Mouse (Mus musculus): ENCODE results near the gene Tmem234. TPM values are rescaled to one million over a fixed set of nuclear protein-coding genes. Genes with fewer than 3 reads are reported as not detected.

The Tmem234 gene
- polyA plus RNA-seq, 2 experiments: 84.2 to 108 TPM

DNA sequence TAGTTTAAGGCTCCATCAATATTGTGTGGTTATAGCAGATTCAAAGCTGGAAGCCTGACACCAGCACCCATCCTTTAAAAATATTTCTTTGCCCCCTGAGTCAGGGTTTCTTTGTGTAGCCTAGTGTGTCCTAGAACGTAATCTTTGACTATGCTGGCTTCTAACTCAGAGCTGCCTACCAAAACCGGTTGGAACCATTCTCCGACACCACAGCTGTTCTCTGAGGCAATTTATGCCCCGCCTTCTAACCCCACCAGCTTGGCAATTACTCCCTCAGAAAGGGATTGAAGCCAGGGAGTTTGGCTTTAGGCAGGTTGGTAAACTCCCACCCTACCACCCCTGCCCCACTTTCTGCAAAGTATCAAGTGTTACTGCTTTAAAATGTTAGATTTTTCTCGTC is 41.3 kb downstream of the Tmem234 start:
- DNase-seq (ENCODE audit: low read depth in 3 of 3, low spot score in 3 of 3) (no peak), ATAC-seq (ENCODE audit: insufficient read depth) (no peak)
- Histone ChIP-seq H3K27ac (peak overlapping the region; percentile 16), H3K4me3 (ENCODE audit: insufficient read depth in 1 of 2, low read depth in 2 of 2, low read length in 2 of 2) (peak overlapping the region in 1 of 2 experiments; percentile 57; a peak in 2 of 4 replicates), H3K9ac (replicated peaks) (peak overlapping the region; percentile 36), H3K4me2 (ENCODE audit: low read depth) (peak overlapping the region; percentile 85), H3K36me3 (replicated peaks; ENCODE audit: control insufficient read depth, insufficient read depth, low read depth) (peaks cover 22% of the 10 kb centered on the region), H3K4me1 (replicated peaks; ENCODE audit: control insufficient read depth in 2 of 2, insufficient read depth in 2 of 2, low read length in 1 of 2) (peaks cover 10 to 12% of the 10 kb centered on the region in 2 experiments), H3K27me3 (ENCODE audit: control insufficient read depth, insufficient read depth, low read length) (no peaks in the 10 kb centered on the region), H3K9me3 (ENCODE audit: control insufficient read depth, low read length) (no peaks in the 10 kb centered on the region)
- WGBS (ENCODE audit: insufficient replicate concordance): 61% methylated on average over 5 of the region's 5 CpGs
- TF ChIP-seq CTCF (IDR thresholded peaks at IDR 0.05; ENCODE audit: low read depth): no peak
- TF ChIP-seq EP300 (IDR thresholded peaks at IDR 0.05; ENCODE audit: low read depth): no peak

- ATAC-seq (ENCODE audit: insufficient read depth): no peak
These were observed 44.7 kb downstream of the Tmem234 start for GRCm38 (mm10) chr4:129645204-129645603.

DNA sequence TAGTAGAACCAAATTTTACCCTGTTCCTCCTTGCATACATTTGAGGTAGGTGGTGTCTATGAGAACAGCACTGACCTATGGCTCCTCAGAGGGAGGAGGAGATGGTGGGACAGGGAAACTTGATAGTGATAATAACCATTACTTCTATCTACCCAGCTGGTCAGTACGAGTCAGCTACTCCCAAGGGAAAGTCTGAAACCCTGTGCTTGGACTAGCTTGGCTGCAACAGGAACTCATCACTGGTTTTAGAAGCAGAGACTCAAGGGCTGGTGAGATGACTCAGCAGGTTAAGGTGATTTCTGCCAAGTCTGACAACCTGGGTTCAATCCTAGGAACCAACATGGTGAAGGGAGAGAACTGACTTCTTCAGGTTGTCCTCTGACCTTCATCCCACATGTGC is 48.2 kb downstream of the Tmem234 start:
- 66% methylated on average over 1 of the region's 1 CpGs for WGBS (ENCODE audit: insufficient replicate concordance)
- ATAC-seq (ENCODE audit: insufficient read depth): no peak
- H3K9ac ChIP-seq (replicated peaks): no peak overlapping the region
- H3K4me3 ChIP-seq (ENCODE audit: insufficient read depth in 1 of 2, low read depth in 2 of 2, low read length in 2 of 2): no peak overlapping the region
- DNase-seq (ENCODE audit: low read depth in 3 of 3, low spot score in 3 of 3): no peak
- H3K27me3 ChIP-seq (ENCODE audit: control insufficient read depth, insufficient read depth, low read length): no peaks in the 10 kb centered on the region
- TF ChIP-seq CTCF (IDR thresholded peaks at IDR 0.05; ENCODE audit: low read depth): no peak
- TF ChIP-seq EP300 (IDR thresholded peaks at IDR 0.05; ENCODE audit: low read depth): no peak
- peaks cover 39% of the 10 kb centered on the region for H3K36me3 ChIP-seq (replicated peaks; ENCODE audit: control insufficient read depth, insufficient read depth, low read depth)
- H3K4me1 ChIP-seq (replicated peaks; ENCODE audit: control insufficient read depth in 2 of 2, insufficient read depth in 2 of 2, low read length in 1 of 2): no peaks in the 10 kb centered on the region
- no peak overlapping the region for H3K4me2 ChIP-seq (ENCODE audit: low read depth)
- H3K9me3 ChIP-seq (ENCODE audit: control insufficient read depth, low read length): no peaks in the 10 kb centered on the region
- no peak overlapping the region for H3K27ac ChIP-seq

More at GRCm38 (mm10) chr4:129645204-129645603, 44.7 kb downstream of the Tmem234 start:
- no peaks in the 10 kb centered on the region for H3K9me3 ChIP-seq (ENCODE audit: control insufficient read depth, low read length)
- 61% methylated on average over 6 of the region's 6 CpGs for WGBS (ENCODE audit: insufficient replicate concordance)
- H3K9ac ChIP-seq (replicated peaks): no peak overlapping the region
- peaks cover 4% of the 10 kb centered on the region in 2 experiments for H3K4me1 ChIP-seq (replicated peaks; ENCODE audit: control insufficient read depth in 2 of 2, insufficient read depth in 2 of 2, low read length in 1 of 2)
- H3K36me3 ChIP-seq (replicated peaks; ENCODE audit: control insufficient read depth, insufficient read depth, low read depth): peaks cover 16% of the 10 kb centered on the region
- TF ChIP-seq EP300 (IDR thresholded peaks at IDR 0.05; ENCODE audit: low read depth) (no peak), CTCF (IDR thresholded peaks at IDR 0.05; ENCODE audit: low read depth) (no peak)
- H3K27me3 ChIP-seq (ENCODE audit: control insufficient read depth, insufficient read depth, low read length): no peaks in the 10 kb centered on the region
- no peak overlapping the region for H3K4me3 ChIP-seq (ENCODE audit: insufficient read depth in 1 of 2, low read depth in 2 of 2, low read length in 2 of 2)
- no peak overlapping the region for H3K4me2 ChIP-seq (ENCODE audit: low read depth)
- no peak overlapping the region for H3K27ac ChIP-seq
- no peak for DNase-seq (ENCODE audit: low read depth in 3 of 3, low spot score in 3 of 3)

GRCm38 (mm10) chr4:129650359-129650758 is 49.9 kb downstream of the Tmem234 start:
- peaks cover 53% of the 10 kb centered on the region for H3K36me3 ChIP-seq (replicated peaks; ENCODE audit: control insufficient read depth, insufficient read depth, low read depth)
- ATAC-seq (ENCODE audit: insufficient read depth): no peak
- no peak for DNase-seq (ENCODE audit: low read depth in 3 of 3, low spot score in 3 of 3)
- no peak overlapping the region for H3K4me2 ChIP-seq (ENCODE audit: low read depth)
- H3K9ac ChIP-seq (replicated peaks): no peak overlapping the region
- 87% methylated on average over 8 of the region's 8 CpGs for WGBS (ENCODE audit: insufficient replicate concordance)
- no peak overlapping the region for H3K4me3 ChIP-seq (ENCODE audit: insufficient read depth in 1 of 2, low read depth in 2 of 2, low read length in 2 of 2)
- no peaks in the 10 kb centered on the region for H3K27me3 ChIP-seq (ENCODE audit: control insufficient read depth, insufficient read depth, low read length)
- no peak overlapping the region for H3K27ac ChIP-seq
- H3K4me1 ChIP-seq (replicated peaks; ENCODE audit: control insufficient read depth in 2 of 2, insufficient read depth in 2 of 2, low read length in 1 of 2): no peaks in the 10 kb centered on the region
- no peaks in the 10 kb centered on the region for H3K9me3 ChIP-seq (ENCODE audit: control insufficient read depth, low read length)
- no peak for TF ChIP-seq CTCF (IDR thresholded peaks at IDR 0.05; ENCODE audit: low read depth)
- TF ChIP-seq EP300 (IDR thresholded peaks at IDR 0.05; ENCODE audit: low read depth): no peak

DNA sequence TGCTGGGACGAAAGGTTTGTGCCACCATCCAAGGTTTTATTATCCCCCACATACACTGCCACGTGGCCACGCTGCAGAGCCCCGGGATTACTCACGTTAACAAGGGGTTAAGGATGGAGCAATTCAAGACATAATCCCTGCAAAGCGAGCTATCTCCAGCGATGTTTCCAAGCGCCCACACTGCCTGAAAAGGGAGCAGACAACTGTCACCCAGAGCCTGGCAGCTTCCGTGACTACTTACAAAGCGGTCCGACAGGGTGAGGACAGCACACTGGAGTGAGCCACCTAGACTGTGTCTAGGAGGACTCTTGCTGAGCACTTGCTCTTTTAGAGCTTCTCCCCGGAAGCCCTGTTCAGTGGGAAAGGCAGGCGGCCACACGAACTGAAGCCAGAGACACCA is 54.3 kb downstream of the Tmem234 start:
- 76% methylated on average over 14 of the region's 14 CpGs for WGBS (ENCODE audit: insufficient replicate concordance)
- Histone ChIP-seq H3K36me3 (replicated peaks; ENCODE audit: control insufficient read depth, insufficient read depth, low read depth) (peaks cover 56% of the 10 kb centered on the region), H3K27me3 (ENCODE audit: control insufficient read depth, insufficient read depth, low read length) (no peaks in the 10 kb centered on the region), H3K4me2 (ENCODE audit: low read depth) (no peak overlapping the region), H3K9ac (replicated peaks) (no peak overlapping the region), H3K27ac (no peak overlapping the region), H3K9me3 (ENCODE audit: control insufficient read depth, low read length) (no peaks in the 10 kb centered on the region), H3K4me1 (replicated peaks; ENCODE audit: control insufficient read depth in 2 of 2, insufficient read depth in 2 of 2, low read length in 1 of 2) (no peaks in the 10 kb centered on the region), H3K4me3 (ENCODE audit: insufficient read depth in 1 of 2, low read depth in 2 of 2, low read length in 2 of 2) (no peak overlapping the region)
- ATAC-seq (ENCODE audit: insufficient read depth) (no peak), DNase-seq (ENCODE audit: low read depth in 3 of 3, low spot score in 3 of 3) (no peak)
- no peak for TF ChIP-seq CTCF (IDR thresholded peaks at IDR 0.05; ENCODE audit: low read depth)
- no peak for TF ChIP-seq EP300 (IDR thresholded peaks at IDR 0.05; ENCODE audit: low read depth)

All from liver, embryonic 14.5 days (tissue).